Mouse (Mus musculus): ENCODE measurements around the gene Tmem203. TPM values are rescaled to one million over a fixed set of nuclear protein-coding genes. Genes with fewer than 3 reads are reported as not detected.

Tmem203 gene
- total RNA-seq, 2 experiments from 2014 or later: 2.5 to 3.7 TPM

DNA sequence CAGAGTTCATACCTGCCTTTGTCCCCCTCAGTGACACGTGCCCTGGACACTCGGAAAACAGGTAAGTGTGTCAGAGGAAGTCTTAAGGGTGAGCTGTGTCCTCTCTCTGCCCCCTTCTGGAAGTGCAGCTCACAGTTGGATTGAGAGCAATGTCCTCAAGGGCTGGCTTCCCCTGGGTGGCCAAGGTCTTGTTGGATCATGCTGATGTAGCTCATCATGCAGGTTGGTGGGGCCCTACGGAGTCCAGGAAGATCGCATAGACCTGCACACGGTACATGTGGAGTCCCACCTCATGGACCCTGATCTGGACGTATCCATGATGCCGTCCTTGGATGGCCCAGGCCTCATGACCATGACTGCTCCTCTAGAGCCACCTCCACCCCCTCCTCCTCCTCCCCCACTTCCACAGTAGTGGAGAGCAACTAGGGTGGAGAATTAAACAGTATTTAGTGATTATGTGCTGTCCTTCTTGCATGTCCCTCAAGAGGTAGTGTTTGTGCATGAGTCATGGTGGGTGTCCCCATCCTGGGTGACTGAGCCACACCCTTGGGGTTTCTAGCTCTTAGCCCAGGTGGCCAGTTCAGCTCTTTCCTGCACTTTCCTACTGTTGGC, 33.6 kb downstream of the Tmem203 start:
- no peak for ATAC-seq (replicated peaks; ENCODE audit: low FRiP score, poor library complexity, severe bottlenecking)

GRCm38 (mm10) chr2:25289651-25290050, 34.4 kb downstream of the Tmem203 start, which contains the start of gene Lrrc26:
TSS of gene Lrrc26 (plus strand) at chr2:25289915.
- no peak for ATAC-seq (replicated peaks; ENCODE audit: low FRiP score, poor library complexity, severe bottlenecking)

- no peak for ATAC-seq (replicated peaks; ENCODE audit: low FRiP score, poor library complexity, severe bottlenecking)
These were observed 35.0 kb downstream of the Tmem203 start for GRCm38 (mm10) chr2:25290101-25290815.

- no peak for ATAC-seq (replicated peaks; ENCODE audit: low FRiP score, poor library complexity, severe bottlenecking)
These were observed 35.5 kb downstream of the Tmem203 start for GRCm38 (mm10) chr2:25290816-25291130.

- ATAC-seq (replicated peaks; ENCODE audit: low FRiP score, poor library complexity, severe bottlenecking): no peak
These were observed 36.2 kb downstream of the Tmem203 start for GRCm38 (mm10) chr2:25291184-25292053.

DNA sequence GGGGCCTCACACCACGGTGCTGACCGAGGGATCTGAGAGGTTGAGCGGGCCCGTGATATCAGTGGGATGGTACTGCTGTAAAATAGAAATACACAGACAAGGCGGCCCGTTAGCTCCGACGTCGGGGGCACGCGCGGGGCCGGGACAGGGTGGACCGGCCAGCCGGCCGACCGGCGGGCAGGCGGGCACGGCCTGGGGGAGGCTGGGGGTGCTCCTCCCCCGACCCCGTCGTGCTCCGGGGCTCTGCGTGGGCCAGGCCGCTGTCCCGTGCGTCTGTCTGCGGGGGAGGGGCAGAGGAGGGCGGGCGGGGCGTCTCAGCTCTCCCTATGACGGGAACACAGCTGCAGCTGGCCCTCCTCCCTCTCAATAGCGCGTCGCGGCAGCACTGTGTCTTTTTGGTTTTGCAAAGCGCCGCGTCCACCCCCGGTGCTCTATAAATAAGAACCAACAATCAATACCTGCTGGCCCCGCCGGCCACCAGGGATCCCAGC, 36.9 kb downstream of the Tmem203 start:
- ATAC-seq (replicated peaks; ENCODE audit: low FRiP score, poor library complexity, severe bottlenecking): no peak

DNA sequence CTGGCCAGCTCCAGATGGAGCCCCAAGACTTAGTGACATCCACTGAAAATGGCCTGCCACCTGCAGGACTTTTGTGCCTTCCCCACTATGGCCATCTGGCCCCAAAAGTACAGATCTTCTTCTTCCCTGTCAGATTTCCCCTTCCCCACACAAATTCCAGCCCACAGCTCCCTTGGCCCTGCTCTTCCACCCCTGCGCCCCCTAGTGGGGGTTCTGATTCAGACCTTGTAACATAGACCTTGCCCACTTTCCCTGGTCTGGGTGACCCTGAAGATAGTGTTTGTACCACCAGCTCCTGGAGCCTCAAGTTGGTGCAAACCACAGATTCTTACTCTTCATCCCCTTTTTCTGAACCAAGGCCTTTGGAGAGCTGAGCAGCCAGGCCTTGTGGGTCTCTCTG, 37.6 kb downstream of the Tmem203 start:
- peak; percentile 58; the same call in 1 of the 2 replicates for ATAC-seq (replicated peaks; ENCODE audit: low FRiP score, poor library complexity, severe bottlenecking)

GRCm38 (mm10) chr2:25293706-25294105, 38.5 kb downstream of the Tmem203 start:
- no peak for ATAC-seq (replicated peaks; ENCODE audit: low FRiP score, poor library complexity, severe bottlenecking)

DNA sequence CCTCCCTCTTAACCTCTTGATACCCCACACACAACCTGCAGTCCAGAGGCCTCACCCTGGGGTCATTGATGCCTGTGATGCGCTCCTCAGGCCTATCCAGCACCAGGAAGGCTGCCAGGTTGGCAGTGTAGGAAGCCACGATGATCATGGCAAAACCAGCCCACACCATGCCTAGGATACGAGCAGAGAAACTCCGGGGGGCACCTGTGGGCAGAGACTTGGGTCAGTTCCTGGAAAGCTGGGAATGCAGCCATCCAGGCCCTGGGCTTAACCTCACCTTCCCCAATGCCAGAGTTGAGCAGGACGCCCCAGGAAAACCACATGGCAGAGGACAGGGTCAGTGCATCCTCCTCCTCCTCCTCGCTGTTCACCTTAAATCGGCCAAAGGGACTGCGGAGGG, 41.9 kb downstream of the Tmem203 start:
- ATAC-seq (replicated peaks; ENCODE audit: low FRiP score, poor library complexity, severe bottlenecking): no peak

- no peak for ATAC-seq (replicated peaks; ENCODE audit: low FRiP score, poor library complexity, severe bottlenecking)
These were observed 42.8 kb downstream of the Tmem203 start for GRCm38 (mm10) chr2:25298046-25298445.

- ATAC-seq (replicated peaks; ENCODE audit: low FRiP score, poor library complexity, severe bottlenecking): no peak
These were observed 48.2 kb downstream of the Tmem203 start for GRCm38 (mm10) chr2:25303452-25303851.

DNA sequence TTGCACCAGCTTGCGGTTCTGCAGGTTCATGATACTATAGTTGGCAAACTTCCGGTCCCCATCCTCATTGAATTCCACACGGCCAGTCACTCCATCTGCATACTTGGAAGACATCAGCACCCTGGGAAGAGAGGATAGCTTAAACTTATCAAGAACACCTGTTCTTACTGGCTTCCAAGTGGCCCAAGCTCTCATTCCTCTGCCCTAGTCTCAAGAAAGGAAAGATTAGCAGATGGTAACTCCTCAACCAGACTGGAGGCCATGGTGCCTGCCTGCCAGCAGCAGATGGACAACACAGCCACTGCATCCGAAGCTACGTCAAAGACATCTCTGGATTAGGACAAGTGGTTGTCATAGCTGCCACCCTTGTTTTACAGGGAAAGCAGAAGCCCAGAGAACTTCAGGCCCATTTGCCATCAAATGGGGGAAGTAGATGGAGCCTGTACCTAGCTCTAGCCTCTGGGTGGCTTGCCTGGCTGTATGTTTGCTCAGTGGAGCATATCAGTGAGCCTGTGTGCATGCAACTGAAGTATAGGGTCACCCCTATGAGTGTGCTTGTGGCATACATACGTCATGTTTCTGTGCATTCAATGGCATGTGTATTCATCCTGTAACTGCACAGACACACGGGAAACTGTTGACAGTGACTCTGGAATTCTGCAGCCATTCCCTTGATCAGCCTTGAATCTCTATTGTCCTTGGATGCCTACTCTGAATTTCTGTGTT, 48.9 kb downstream of the Tmem203 start:
- ATAC-seq (replicated peaks; ENCODE audit: low FRiP score, poor library complexity, severe bottlenecking): no peak

DNA sequence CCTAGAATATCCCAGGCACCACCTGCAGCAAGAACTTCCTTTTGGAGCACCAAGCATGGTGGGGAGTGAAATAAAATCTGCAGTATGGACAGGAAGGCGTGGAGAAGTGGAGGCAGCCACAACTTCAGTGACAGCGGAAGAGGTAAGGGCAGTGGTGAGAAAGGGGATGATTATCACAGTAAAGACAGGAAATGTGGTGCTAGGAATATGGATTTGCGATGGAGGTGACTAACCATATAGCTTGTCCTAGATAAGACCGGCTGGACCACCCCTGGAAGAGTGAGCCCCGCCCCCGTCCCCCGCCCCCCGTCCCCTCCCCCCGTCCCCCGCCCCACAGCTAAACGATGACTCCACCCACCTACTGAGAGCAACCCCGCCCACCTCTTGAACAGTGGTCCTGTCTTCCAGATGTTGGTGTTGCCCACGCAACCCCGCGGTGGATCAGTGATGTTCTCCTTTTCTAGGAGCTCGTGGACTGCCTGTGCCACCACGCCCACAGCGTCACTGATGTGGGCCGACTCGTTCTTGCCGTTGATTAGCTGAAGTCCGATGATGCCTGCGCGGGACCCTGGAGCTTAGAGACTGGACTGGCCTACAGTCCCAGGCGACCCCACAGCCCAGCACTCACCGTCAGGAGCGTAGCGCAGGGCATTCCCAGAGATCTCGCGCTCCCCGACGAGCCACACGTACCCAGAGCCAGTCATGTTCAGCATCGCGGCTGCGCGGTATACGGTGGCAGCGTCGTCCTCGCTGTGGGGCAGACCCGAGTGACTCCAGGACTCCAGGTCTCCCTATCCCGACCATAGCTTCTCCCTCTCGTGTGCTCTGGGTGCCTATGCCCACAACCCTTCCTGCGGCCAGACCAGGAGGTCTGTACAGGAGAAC, 49.7 kb downstream of the Tmem203 start:
- no peak for ATAC-seq (replicated peaks; ENCODE audit: low FRiP score, poor library complexity, severe bottlenecking)

Other genes with a start within 250 kb of the Tmem203 start
Only the 30 nearest of the 34 such genes appear.
- 1.7 and 2.1 TPM in 2 replicates for gene Nsmf, start 201.1 kb upstream of the Tmem203 start, total RNA-seq (2015; ENCODE audit: low replicate concordance)
- 0.60 and 1.5 TPM in 2 replicates for gene Nsmf, start 201.1 kb upstream of the Tmem203 start, total RNA-seq (2017; ENCODE audit: low replicate concordance)
- gene Entpd8, start 175.1 kb upstream of the Tmem203 start, total RNA-seq (2015; ENCODE audit: low replicate concordance): not detected in 2 replicates
- gene Entpd8, start 175.1 kb upstream of the Tmem203 start, total RNA-seq (2017; ENCODE audit: low replicate concordance): not detected in 2 replicates
- gene Noxa1, start 160.3 kb upstream of the Tmem203 start, total RNA-seq (2015; ENCODE audit: low replicate concordance): not detected in 2 replicates
- gene Noxa1, start 160.3 kb upstream of the Tmem203 start, total RNA-seq (2017; ENCODE audit: low replicate concordance): not detected in 2 replicates
- not detected in 2 replicates for gene Nrarp, start 74.7 kb upstream of the Tmem203 start, total RNA-seq (2015; ENCODE audit: low replicate concordance)
- 0.51 TPM in 1 of 2 replicates, not detected in the other for gene Nrarp, start 74.7 kb upstream of the Tmem203 start, total RNA-seq (2017; ENCODE audit: low replicate concordance)
- 3.1 and 5.0 TPM in 2 replicates for gene Tor4a, start 58.6 kb upstream of the Tmem203 start, total RNA-seq (2015; ENCODE audit: low replicate concordance)
- 6.7 and 7.4 TPM in 2 replicates for gene Tor4a, start 58.6 kb upstream of the Tmem203 start, total RNA-seq (2017; ENCODE audit: low replicate concordance)
- 0.77 and 6.1 TPM in 2 replicates for gene Nelfb, start 44.0 kb upstream of the Tmem203 start, total RNA-seq (2015; ENCODE audit: low replicate concordance)
- 19.5 and 25.7 TPM in 2 replicates for gene Nelfb, start 44.0 kb upstream of the Tmem203 start, total RNA-seq (2017; ENCODE audit: low replicate concordance)
- not detected in 2 replicates for gene Stpg3, start 40.8 kb upstream of the Tmem203 start, total RNA-seq (2015; ENCODE audit: low replicate concordance)
- 0.34 TPM in 1 of 2 replicates, not detected in the other for gene Stpg3, start 40.8 kb upstream of the Tmem203 start, total RNA-seq (2017; ENCODE audit: low replicate concordance)
- not detected in 2 replicates for gene Fam166a, start 36.7 kb upstream of the Tmem203 start, total RNA-seq (2015; ENCODE audit: low replicate concordance)
- gene Fam166a, start 36.7 kb upstream of the Tmem203 start, total RNA-seq (2017; ENCODE audit: low replicate concordance): not detected in 2 replicates
- gene Tubb4b, start 30.7 kb upstream of the Tmem203 start, total RNA-seq (2015; ENCODE audit: low replicate concordance): 161 and 203 TPM in 2 replicates
- gene Tubb4b, start 30.7 kb upstream of the Tmem203 start, total RNA-seq (2017; ENCODE audit: low replicate concordance): 205 and 234 TPM in 2 replicates
- gene Slc34a3, start 21.1 kb upstream of the Tmem203 start, total RNA-seq (2015; ENCODE audit: low replicate concordance): not detected in 2 replicates
- gene Slc34a3, start 21.1 kb upstream of the Tmem203 start, total RNA-seq (2017; ENCODE audit: low replicate concordance): not detected in 2 replicates
- not detected in 2 replicates for gene Rnf224, start 18.7 kb upstream of the Tmem203 start, total RNA-seq (2015; ENCODE audit: low replicate concordance)
- not detected in 2 replicates for gene Rnf224, start 18.7 kb upstream of the Tmem203 start, total RNA-seq (2017; ENCODE audit: low replicate concordance)
- not detected in 2 replicates for gene Rnf208, start 13.2 kb upstream of the Tmem203 start, total RNA-seq (2015; ENCODE audit: low replicate concordance)
- gene Rnf208, start 13.2 kb upstream of the Tmem203 start, total RNA-seq (2017; ENCODE audit: low replicate concordance): not detected in 2 replicates
- not detected in 2 replicates for gene Cysrt1, start 13.0 kb upstream of the Tmem203 start, total RNA-seq (2015; ENCODE audit: low replicate concordance)
- not detected in 2 replicates for gene Cysrt1, start 13.0 kb upstream of the Tmem203 start, total RNA-seq (2017; ENCODE audit: low replicate concordance)
- gene AL732309.1, start 8.6 kb upstream of the Tmem203 start, total RNA-seq (2015; ENCODE audit: low replicate concordance): 2.1 and 3.3 TPM in 2 replicates
- 1.6 TPM in 1 of 2 replicates, not detected in the other for gene AL732309.1, start 8.6 kb upstream of the Tmem203 start, total RNA-seq (2017; ENCODE audit: low replicate concordance)
- 1.5 and 4.0 TPM in 2 replicates for gene Tprn, start 7.2 kb downstream of the Tmem203 start, total RNA-seq (2015; ENCODE audit: low replicate concordance)
- gene Tprn, start 7.2 kb downstream of the Tmem203 start, total RNA-seq (2017; ENCODE audit: low replicate concordance): 0.26 and 2.6 TPM in 2 replicates
- gene Ssna1, start 17.0 kb downstream of the Tmem203 start, total RNA-seq (2015; ENCODE audit: low replicate concordance): 36.5 and 67.5 TPM in 2 replicates
- gene Ssna1, start 17.0 kb downstream of the Tmem203 start, total RNA-seq (2017; ENCODE audit: low replicate concordance): 9.9 and 24.8 TPM in 2 replicates
- 8.4 and 12.9 TPM in 2 replicates for gene Anapc2, start 17.0 kb downstream of the Tmem203 start, total RNA-seq (2015; ENCODE audit: low replicate concordance)
- 9.2 and 18.7 TPM in 2 replicates for gene Anapc2, start 17.0 kb downstream of the Tmem203 start, total RNA-seq (2017; ENCODE audit: low replicate concordance)
- gene Tmem210, start 32.7 kb downstream of the Tmem203 start, total RNA-seq (2015; ENCODE audit: low replicate concordance): not detected in 2 replicates
- not detected in 2 replicates for gene Tmem210, start 32.7 kb downstream of the Tmem203 start, total RNA-seq (2017; ENCODE audit: low replicate concordance)
- gene Lrrc26, start 34.5 kb downstream of the Tmem203 start, total RNA-seq (2015; ENCODE audit: low replicate concordance): not detected in 2 replicates
- not detected in 2 replicates for gene Lrrc26, start 34.5 kb downstream of the Tmem203 start, total RNA-seq (2017; ENCODE audit: low replicate concordance)
- not detected in 2 replicates for gene Grin1, start 63.7 kb downstream of the Tmem203 start, total RNA-seq (2015; ENCODE audit: low replicate concordance)
- not detected in 2 replicates for gene Grin1, start 63.7 kb downstream of the Tmem203 start, total RNA-seq (2017; ENCODE audit: low replicate concordance)
- 4.6 and 11.1 TPM in 2 replicates for gene Man1b1, start 76.9 kb downstream of the Tmem203 start, total RNA-seq (2015; ENCODE audit: low replicate concordance)
- 13.2 and 28.3 TPM in 2 replicates for gene Man1b1, start 76.9 kb downstream of the Tmem203 start, total RNA-seq (2017; ENCODE audit: low replicate concordance)
- gene Dpp7, start 100.9 kb downstream of the Tmem203 start, total RNA-seq (2015; ENCODE audit: low replicate concordance): 13.3 TPM in 1 of 2 replicates, not detected in the other
- 2.6 TPM in 1 of 2 replicates, not detected in the other for gene Dpp7, start 100.9 kb downstream of the Tmem203 start, total RNA-seq (2017; ENCODE audit: low replicate concordance)
- 7.7 and 13.3 TPM in 2 replicates for gene Uap1l1, start 110.2 kb downstream of the Tmem203 start, total RNA-seq (2015; ENCODE audit: low replicate concordance)
- 0.51 and 3.9 TPM in 2 replicates for gene Uap1l1, start 110.2 kb downstream of the Tmem203 start, total RNA-seq (2017; ENCODE audit: low replicate concordance)
- 3.3 and 8.8 TPM in 2 replicates for gene Sapcd2, start 116.9 kb downstream of the Tmem203 start, total RNA-seq (2015; ENCODE audit: low replicate concordance)
- gene Sapcd2, start 116.9 kb downstream of the Tmem203 start, total RNA-seq (2017; ENCODE audit: low replicate concordance): 0.98 and 8.0 TPM in 2 replicates
- not detected in 2 replicates for gene Entpd2, start 140.4 kb downstream of the Tmem203 start, total RNA-seq (2015; ENCODE audit: low replicate concordance)
- gene Entpd2, start 140.4 kb downstream of the Tmem203 start, total RNA-seq (2017; ENCODE audit: low replicate concordance): not detected in 2 replicates
- gene Npdc1, start 143.9 kb downstream of the Tmem203 start, total RNA-seq (2015; ENCODE audit: low replicate concordance): not detected in 2 replicates
- gene Npdc1, start 143.9 kb downstream of the Tmem203 start, total RNA-seq (2017; ENCODE audit: low replicate concordance): not detected in 2 replicates
- 2.7 and 4.0 TPM in 2 replicates for gene Fut7, start 167.8 kb downstream of the Tmem203 start, total RNA-seq (2015; ENCODE audit: low replicate concordance)
- 4.4 and 4.5 TPM in 2 replicates for gene Fut7, start 167.8 kb downstream of the Tmem203 start, total RNA-seq (2017; ENCODE audit: low replicate concordance)
- gene Abca2, start 173.3 kb downstream of the Tmem203 start, total RNA-seq (2015; ENCODE audit: low replicate concordance): 7.7 and 16.7 TPM in 2 replicates
- gene Abca2, start 173.3 kb downstream of the Tmem203 start, total RNA-seq (2017; ENCODE audit: low replicate concordance): 4.5 and 7.3 TPM in 2 replicates
- not detected in 2 replicates for gene Clic3, start 201.4 kb downstream of the Tmem203 start, total RNA-seq (2015; ENCODE audit: low replicate concordance)
- gene Clic3, start 201.4 kb downstream of the Tmem203 start, total RNA-seq (2017; ENCODE audit: low replicate concordance): not detected in 2 replicates
- gene Paxx, start 205.7 kb downstream of the Tmem203 start, total RNA-seq (2015; ENCODE audit: low replicate concordance): 18.2 and 33.8 TPM in 2 replicates
- gene Paxx, start 205.7 kb downstream of the Tmem203 start, total RNA-seq (2017; ENCODE audit: low replicate concordance): 8.4 and 10.6 TPM in 2 replicates